Mouse (Mus musculus) lung, adult 2 months (tissue): Measurements from ENCODE around the gene Cacng4.

ENCODE experiments used
- CTCF ChIP-seq: fragments of 200-500 bp; IDR thresholded peaks from 2 replicates; pipeline ENCODE4 v1.5.1; 2011; ENCODE audit warnings: mild to moderate bottlenecking, low read length, control low read depth; ENCODE audit not compliant: insufficient read depth
- POLR2A ChIP-seq: fragments of 200-500 bp; IDR thresholded peaks from 2 replicates; pipeline ENCODE4 v1.6.1; 2011; ENCODE audit warnings: low read depth, mild to moderate bottlenecking, control low read depth, low read length, borderline replicate concordance; ENCODE audit errors: extremely low read depth

DNA sequence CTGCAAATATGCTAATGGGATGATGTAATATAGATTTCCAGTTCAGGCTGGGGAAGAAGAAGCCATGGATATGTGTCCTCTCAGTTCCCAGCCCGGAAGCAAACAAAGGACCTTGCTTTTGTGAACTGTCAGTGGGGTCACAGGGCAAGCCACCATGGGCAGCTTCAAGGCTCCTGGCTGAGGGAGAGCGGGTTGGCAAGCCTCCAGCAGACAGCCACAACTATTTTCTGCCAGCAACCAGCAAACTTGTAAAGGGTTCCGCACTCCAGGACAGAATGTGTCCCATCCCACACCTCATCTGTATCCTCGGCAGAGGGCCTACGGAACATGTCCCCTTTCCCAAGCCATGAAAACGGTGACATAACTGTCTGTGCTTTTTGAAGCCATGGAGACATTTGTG is 22.4 kb downstream of the Cacng4 start:
- TF ChIP-seq CTCF, result no peak
- no peak for TF ChIP-seq POLR2A
